Mouse (Mus musculus): ENCODE data around the gene Defa35. TPM values are rescaled to one million over a fixed set of nuclear protein-coding genes. Genes with fewer than 3 reads are reported as not detected.
A peak's percentile ranks its signal among the peaks of the same experiment; 100 is the strongest.
"Not testable (repeated sequence)": the region's sequence is repeated elsewhere in the genome, so short reads cannot be mapped to it uniquely, and the experiment has no call there.

Gene Defa35
- not detected for total RNA-seq (2021)
- long read RNA-seq, experiment 1: 0 reads
- long read RNA-seq, experiment 2: 0 reads

- DNase-seq (ENCODE audit: low spot score in 2 of 2): not testable (repeated sequence)
Observed at GRCm38 (mm10) chr8:21064738-21065137, at the start of gene Defa35. Gene Defa35, plus strand, starts transcription at chr8:21065038.

- not testable (repeated sequence) for DNase-seq (ENCODE audit: low spot score in 2 of 2)
Observed at GRCm38 (mm10) chr8:21025245-21025644, 39.6 kb upstream of the Defa35 start, which contains the start of gene Defa21. Gene Defa21, plus strand, starts transcription at chr8:21025545.

DNA sequence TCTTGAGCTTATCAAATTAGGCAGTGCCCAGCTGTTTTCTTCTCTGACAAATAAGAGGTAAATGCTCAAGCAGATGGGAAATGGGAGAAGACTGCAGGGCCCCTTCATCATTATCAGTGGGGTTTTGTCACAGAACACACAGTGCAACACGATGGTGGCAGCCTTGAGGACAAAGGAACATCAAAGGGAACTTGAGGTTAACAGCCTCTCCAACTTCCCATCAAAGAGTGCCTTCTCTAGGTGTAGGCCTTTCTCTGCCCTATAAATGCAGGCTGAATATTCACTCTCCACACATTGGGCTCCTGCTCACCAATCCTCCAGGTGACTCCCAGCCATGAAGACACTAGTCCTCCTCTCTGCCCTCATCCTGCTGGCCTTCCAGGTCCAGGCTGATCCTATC is 10.1 kb upstream of the Defa35 start, which contains the start of gene Defa23:
Gene Defa23, plus strand, starts transcription at position 301 of the 400 bp plus-strand sequence.
- DNase-seq (ENCODE audit: low spot score in 2 of 2): not testable (repeated sequence)

GRCm38 (mm10) chr8:21084142-21084541 is 19.3 kb downstream of the Defa35 start, which contains the start of gene Defa25:
Gene Defa25, plus strand, starts transcription at chr8:21084442.
- DNase-seq (ENCODE audit: low spot score in 2 of 2): not testable (repeated sequence)

GRCm38 (mm10) chr8:21093106-21093505 is 28.3 kb downstream of the Defa35 start:
- peak in 1 of 2 experiments; percentile 2 for DNase-seq (ENCODE audit: low spot score in 2 of 2)

GRCm38 (mm10) chr8:21095950-21096349 is 31.1 kb downstream of the Defa35 start, which contains the start of gene Gm14851:
Gene Gm14851, minus strand, starts transcription at chr8:21096050.
- not testable (repeated sequence) for DNase-seq (ENCODE audit: low spot score in 2 of 2)

Other genes starting within 250 kb of the Defa35 start
- gene Defb33, start 172.4 kb upstream of the Defa35 start, total RNA-seq (2021): not detected
- gene Gm15056, start 162.4 kb upstream of the Defa35 start, total RNA-seq (2021): not detected
- not detected for gene Gm6040, start 143.0 kb upstream of the Defa35 start, total RNA-seq (2021)
- not detected for gene AY761185, start 120.3 kb upstream of the Defa35 start, total RNA-seq (2021)
- gene Defa21, start 39.5 kb upstream of the Defa35 start, total RNA-seq (2021): not detected
- not detected for gene Defa23, start 10.0 kb upstream of the Defa35 start, total RNA-seq (2021)
- gene Defa25, start 19.4 kb downstream of the Defa35 start, total RNA-seq (2021): not detected
- gene Gm14851, start 31.0 kb downstream of the Defa35 start, total RNA-seq (2021): not detected
- not detected for gene Defa30, start 69.6 kb downstream of the Defa35 start, total RNA-seq (2021)
- gene Defa22, start 97.2 kb downstream of the Defa35 start, total RNA-seq (2021): not detected
- gene Defa31, start 126.6 kb downstream of the Defa35 start, total RNA-seq (2021): not detected
- gene Gm15293, start 136.5 kb downstream of the Defa35 start, total RNA-seq (2021): not detected
- gene Gm15292, start 184.7 kb downstream of the Defa35 start, total RNA-seq (2021): not detected